Mouse (Mus musculus) E14TG2a.4 (cell line): ENCODE data around the gene Pdzd2.

Source experiments
- CTCF ChIP-seq: conservative IDR thresholded peaks from 2 replicates; pipeline ENCODE4 v1.5.1; 2014; ENCODE audit warnings: low read length
- POU5F1 ChIP-seq: IDR thresholded peaks from 2 replicates; pipeline ENCODE4 v1.6.1; 2014; ENCODE audit warnings: low read length, borderline replicate concordance

DNA sequence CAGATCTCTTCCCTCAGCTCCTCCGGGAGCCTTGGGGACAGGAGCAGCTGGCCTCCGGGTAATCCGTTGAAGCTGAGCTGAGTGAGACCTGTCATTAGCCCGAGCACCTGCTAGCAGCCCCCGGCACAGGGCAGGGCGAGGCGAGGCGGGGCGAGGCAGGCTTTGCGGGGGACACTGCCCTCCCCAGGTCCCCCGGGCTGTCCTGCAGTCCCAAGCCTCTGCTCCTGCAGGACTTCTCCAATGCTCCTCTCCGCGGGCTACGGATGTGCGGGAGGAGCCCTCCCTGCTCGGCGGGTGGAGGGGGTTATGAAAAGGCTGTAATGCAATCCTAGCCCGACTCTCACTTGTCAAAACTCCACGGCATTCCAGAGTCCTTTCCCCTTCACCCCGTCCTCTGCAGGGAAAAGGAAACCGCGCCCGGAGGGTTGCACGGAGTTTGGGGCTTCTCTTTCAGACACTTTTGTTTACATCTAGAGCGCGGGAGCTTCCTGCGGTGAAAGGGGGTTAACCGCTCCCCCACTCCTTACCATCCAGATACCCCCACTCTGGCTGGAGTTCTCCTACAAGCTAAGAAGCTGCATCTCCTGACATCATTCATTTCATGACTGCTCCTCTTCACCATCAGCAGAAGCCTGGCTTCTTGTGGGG, 190.3 kb downstream of the Pdzd2 start:
- no peak for TF ChIP-seq CTCF
- no peak for TF ChIP-seq POU5F1
